Mouse (Mus musculus) lung, embryonic 14.5 days (tissue): ENCODE measurements around the gene Fbxw5. TPM values are rescaled to one million over a fixed set of nuclear protein-coding genes. Genes with fewer than 3 reads are reported as not detected.

Experiments
- ATAC-seq: fragments of 200-750 bp; cut with Nextera tagmentation; 2 replicates; pipeline ENCODE4 v1.8.0; 2017; ENCODE audit warnings: mild to moderate bottlenecking, moderate TSS enrichment, moderate library complexity; ENCODE audit not compliant: insufficient read depth
- DNase-seq: peaks from one replicate; pipeline ENCODE4 v3.0.0-alpha.2; 2015
- H3K27ac ChIP-seq: fragments of 300-500 bp; sonication (generic); 2 replicates; pipeline ENCODE4 v1.5.1; 2014; ENCODE audit warnings: low read depth, mild to moderate bottlenecking, moderate library complexity
- H3K27me3 ChIP-seq: fragments of 300-500 bp; sonication (generic); 2 replicates; pipeline ENCODE4 v1.6.1; 2014; ENCODE audit warnings: low read length, control low read depth; ENCODE audit not compliant: insufficient read depth
- H3K36me3 ChIP-seq: fragments of 300-500 bp; sonication (generic); 2 replicates; pipeline ENCODE4 v1.6.1; 2014; ENCODE audit warnings: control low read depth; ENCODE audit not compliant: insufficient read depth
- H3K4me1 ChIP-seq: fragments of 300-500 bp; sonication (generic); 2 replicates; pipeline ENCODE4 v1.6.1; 2014; ENCODE audit warnings: antibody characterized with exemption, control low read depth; ENCODE audit not compliant: insufficient read depth
- H3K4me2 ChIP-seq: fragments of 300-500 bp; sonication (generic); 2 replicates; pipeline ENCODE4 v1.6.1; 2014; ENCODE audit warnings: mild to moderate bottlenecking
- H3K4me3 ChIP-seq: fragments of 300-500 bp; sonication (generic); 2 replicates; pipeline ENCODE4 v1.5.1; 2014; ENCODE audit warnings: low read depth, low read length
- H3K9ac ChIP-seq: fragments of 300-500 bp; sonication (generic); 2 replicates; pipeline ENCODE4 v1.6.1; 2014
- H3K9me3 ChIP-seq: fragments of 300-500 bp; sonication (generic); 2 replicates; pipeline ENCODE4 v1.6.1; 2016; ENCODE audit warnings: low read depth, low read length, control low read depth
- CTCF ChIP-seq: IDR thresholded peaks from 2 replicates; pipeline ENCODE4 v1.5.1; 2016; ENCODE audit warnings: antibody characterized with exemption, low read depth
- WGBS: fragments of 180-500 bp; shearing (Covaris S2); extraction: QIAGEN DNeasy Blood & Tissue Kit; methylation state at CpG from one replicate; pipeline ENCODE4 v1.1.7; 2014; 5-methylcytosine and 5-hydroxymethylcytosine counted together
- polyA plus RNA-seq: library from polyadenylated mRNA; unstranded; fragments of >200 nt; fragmentation: Nextera tagmentation; extraction: Ambion mirVana; gene quantifications from 2 replicates; pipeline ENCODE4 v1.2.1, GENCODE M21; 2014

Fbxw5 gene
- polyA plus RNA-seq, 1 experiment from 2014 or later, result 77.7 TPM

DNA sequence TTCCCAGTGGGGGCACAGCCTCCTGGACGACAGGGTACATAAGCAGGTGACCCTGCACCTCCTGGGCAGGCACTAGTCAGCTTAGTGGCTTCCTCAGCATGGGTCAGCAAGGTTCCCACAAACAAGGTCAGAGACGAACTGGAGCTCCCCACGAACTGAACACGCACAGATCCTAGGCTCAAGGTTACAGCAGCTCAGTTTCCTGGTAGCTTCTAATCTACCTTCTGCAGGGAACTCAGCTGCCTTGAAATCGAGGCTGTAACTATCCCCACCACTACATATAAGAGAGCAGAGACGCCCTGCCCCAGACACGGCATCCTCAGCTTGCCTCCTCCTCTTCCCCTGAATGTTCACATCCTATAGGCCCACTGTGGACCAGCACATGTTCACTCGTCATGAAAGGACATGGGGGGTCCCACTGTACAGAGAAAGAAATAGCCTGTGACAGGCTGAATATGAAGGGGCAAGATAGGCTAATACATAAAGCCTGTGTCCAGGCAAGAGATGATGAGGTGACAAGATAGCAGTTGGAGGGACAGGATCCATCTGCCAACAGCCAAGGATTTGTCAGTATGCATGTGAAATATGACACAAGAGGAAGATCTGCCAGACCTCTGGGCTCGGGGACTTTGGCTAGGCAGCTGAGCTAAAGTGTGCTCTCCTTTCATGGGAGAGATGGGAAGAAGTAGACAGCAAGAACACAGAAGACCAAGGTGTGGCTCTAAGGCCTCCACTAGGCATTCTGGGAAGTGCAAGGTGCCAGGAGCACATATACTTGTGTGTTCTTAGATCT is 26.2 kb downstream of the Fbxw5 start:
- Histone ChIP-seq H3K36me3 (peaks cover 96% of the 10 kb centered on the region), H3K9me3 (no peaks in the 10 kb centered on the region), H3K27ac (no peak overlapping the region), H3K4me2 (no peak overlapping the region), H3K27me3 (no peaks in the 10 kb centered on the region), H3K9ac (no peak overlapping the region), H3K4me1 (no peaks in the 10 kb centered on the region), H3K4me3 (no peak overlapping the region)
- DNase-seq (no peak), ATAC-seq (no peak)
- TF ChIP-seq CTCF, result no peak
- 82% methylated on average over 9 of the region's 9 CpGs for WGBS

DNA sequence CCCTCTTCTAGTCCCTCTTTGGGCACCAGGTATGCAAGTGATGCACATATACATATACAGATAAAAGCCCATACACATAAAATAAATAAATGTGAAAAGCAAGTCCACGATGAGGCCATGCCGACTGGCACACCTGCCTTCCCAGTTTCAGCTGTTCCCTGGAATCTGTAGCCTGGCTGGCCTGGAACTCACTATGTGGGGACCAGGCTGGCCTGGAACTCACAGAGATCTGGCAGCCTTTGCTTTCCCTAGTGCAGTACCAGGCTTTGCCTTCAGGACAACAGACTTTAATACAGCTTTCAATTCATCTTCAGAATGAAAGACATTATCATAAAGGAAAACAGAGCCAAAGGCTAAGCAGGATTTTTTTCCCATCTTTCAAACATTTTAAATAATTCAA is 33.2 kb downstream of the Fbxw5 start:
- DNase-seq, result no peak
- 93% methylated on average over 2 of the region's 2 CpGs for WGBS
- no peak for ATAC-seq
- no peaks in the 10 kb centered on the region for H3K27me3 ChIP-seq
- no peaks in the 10 kb centered on the region for H3K9me3 ChIP-seq
- H3K4me1 ChIP-seq, result no peaks in the 10 kb centered on the region
- no peak overlapping the region for H3K4me2 ChIP-seq
- no peak overlapping the region for H3K4me3 ChIP-seq
- H3K9ac ChIP-seq, result no peak overlapping the region
- peaks cover 86% of the 10 kb centered on the region for H3K36me3 ChIP-seq
- H3K27ac ChIP-seq, result no peak overlapping the region
- no peak for TF ChIP-seq CTCF

DNA sequence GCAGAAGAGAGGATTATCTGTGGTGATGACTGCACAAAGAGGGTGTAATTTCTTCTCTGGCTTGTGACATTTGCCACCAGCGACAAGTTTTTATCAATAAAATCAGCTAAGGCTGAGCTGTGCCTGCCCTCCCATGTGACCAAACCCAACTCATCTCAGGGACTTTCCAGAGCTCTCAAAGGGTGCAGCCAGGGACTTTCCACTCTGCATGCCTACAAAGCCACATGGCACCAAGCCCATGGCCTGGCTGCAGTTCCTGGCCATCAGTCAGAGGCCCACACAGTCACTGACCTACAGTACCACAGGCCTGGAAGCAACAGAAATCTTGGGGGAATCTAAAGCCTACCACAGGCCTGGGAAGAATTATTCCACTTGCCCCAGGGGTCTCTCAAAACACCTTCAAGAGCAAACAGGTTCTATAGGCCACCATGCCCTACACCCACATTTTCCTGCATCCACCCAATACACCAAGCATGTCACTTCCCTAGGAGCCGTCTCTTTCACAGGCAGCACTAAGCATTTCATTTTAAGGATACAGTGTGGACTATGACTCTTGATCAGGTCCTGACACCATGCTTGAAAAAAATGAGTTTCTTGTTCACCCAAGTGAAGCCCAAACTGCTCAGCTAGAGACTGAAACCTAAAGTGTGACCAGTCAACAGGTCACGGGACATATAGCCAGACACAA is 33.8 kb downstream of the Fbxw5 start:
- no peak for TF ChIP-seq CTCF
- Histone ChIP-seq H3K27ac (no peak overlapping the region), H3K4me3 (no peak overlapping the region), H3K36me3 (peaks cover 83% of the 10 kb centered on the region), H3K4me2 (no peak overlapping the region), H3K9me3 (no peaks in the 10 kb centered on the region), H3K4me1 (no peaks in the 10 kb centered on the region), H3K9ac (no peak overlapping the region), H3K27me3 (no peaks in the 10 kb centered on the region)
- DNase-seq, result no peak
- ATAC-seq, result no peak
- 89% methylated on average over 3 of the region's 3 CpGs for WGBS

DNA sequence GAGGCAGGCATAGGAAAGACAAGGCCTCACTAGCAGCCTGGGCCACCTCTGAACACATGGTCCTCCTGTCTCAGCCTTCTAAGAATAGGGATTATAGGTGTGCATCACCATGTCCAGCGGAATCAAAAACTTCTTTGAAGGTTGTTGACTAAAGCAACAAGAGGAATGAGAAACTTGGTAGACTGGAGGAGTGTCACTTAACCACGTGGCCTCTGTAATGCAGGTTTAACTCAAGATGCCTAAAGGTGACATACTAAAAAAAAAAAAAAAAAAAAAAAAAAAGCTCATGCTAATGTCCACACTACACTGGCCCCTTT is 34.3 kb downstream of the Fbxw5 start:
- Histone ChIP-seq H3K4me3 (no peak overlapping the region), H3K36me3 (peaks cover 78% of the 10 kb centered on the region), H3K27ac (no peak overlapping the region), H3K9ac (no peak overlapping the region), H3K9me3 (no peaks in the 10 kb centered on the region), H3K4me1 (no peaks in the 10 kb centered on the region), H3K4me2 (no peak overlapping the region), H3K27me3 (no peaks in the 10 kb centered on the region)
- DNase-seq (no peak), ATAC-seq (no peak)
- WGBS, result 87% methylated on average over 2 of the region's 2 CpGs
- TF ChIP-seq CTCF, result no peak

DNA sequence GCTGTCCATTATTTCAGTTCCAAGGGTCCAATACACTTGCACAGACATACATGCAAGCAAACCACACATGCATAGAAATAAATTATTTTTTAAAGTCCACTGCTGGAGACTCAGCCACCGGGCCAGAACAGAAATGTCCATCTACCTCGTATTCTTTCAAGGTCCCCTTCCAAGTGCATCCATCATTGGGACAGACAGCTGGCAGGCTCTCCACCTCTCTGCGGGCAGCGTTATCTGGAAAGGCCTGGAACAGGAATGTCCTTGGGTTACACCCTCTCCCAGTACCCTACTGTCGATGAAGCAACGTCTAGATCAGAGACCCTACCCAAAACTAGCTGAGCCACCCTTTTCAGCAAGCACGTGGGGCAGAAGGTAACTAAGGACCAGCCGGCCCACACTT is 36.0 kb downstream of the Fbxw5 start:
- Histone ChIP-seq H3K4me3 (no peak overlapping the region), H3K9ac (no peak overlapping the region), H3K9me3 (no peaks in the 10 kb centered on the region), H3K36me3 (peaks cover 61% of the 10 kb centered on the region), H3K4me1 (no peaks in the 10 kb centered on the region), H3K27me3 (no peaks in the 10 kb centered on the region), H3K27ac (no peak overlapping the region), H3K4me2 (no peak overlapping the region)
- no peak for ATAC-seq
- 79% methylated on average over 8 of the region's 8 CpGs for WGBS
- DNase-seq, result no peak
- no peak for TF ChIP-seq CTCF

DNA sequence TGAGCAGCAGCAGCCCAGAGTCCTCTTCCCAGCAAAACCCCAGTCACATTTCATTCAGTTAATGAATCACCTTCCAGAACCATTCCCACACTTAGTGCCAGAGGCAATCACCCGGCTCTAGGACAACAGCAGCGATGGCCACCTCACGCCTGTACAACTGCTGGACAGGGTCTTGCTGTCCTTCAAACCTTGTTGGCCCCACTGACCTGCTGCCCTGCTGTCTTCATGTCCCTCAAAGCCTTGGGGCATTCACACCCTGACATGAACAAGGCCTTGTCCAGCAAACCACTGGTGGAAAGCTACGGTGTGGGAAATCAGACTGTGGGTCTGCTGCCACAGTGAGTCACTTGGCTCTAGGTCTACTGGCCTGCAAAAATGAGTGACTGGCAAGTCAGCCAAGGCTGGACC is 40.0 kb downstream of the Fbxw5 start:
- no peak for TF ChIP-seq CTCF
- 91% methylated on average over 4 of the region's 4 CpGs for WGBS
- H3K4me3 ChIP-seq, result no peak overlapping the region
- no peak overlapping the region for H3K9ac ChIP-seq
- no peak overlapping the region for H3K27ac ChIP-seq
- no peaks in the 10 kb centered on the region for H3K9me3 ChIP-seq
- no peaks in the 10 kb centered on the region for H3K27me3 ChIP-seq
- H3K4me2 ChIP-seq, result no peak overlapping the region
- DNase-seq (no peak), ATAC-seq (no peak)
- 0 out of 2 replicates have a peak, but pooled peaks cover 2% of the 10 kb centered on the region for H3K4me1 ChIP-seq
- peaks cover 41% of the 10 kb centered on the region for H3K36me3 ChIP-seq

DNA sequence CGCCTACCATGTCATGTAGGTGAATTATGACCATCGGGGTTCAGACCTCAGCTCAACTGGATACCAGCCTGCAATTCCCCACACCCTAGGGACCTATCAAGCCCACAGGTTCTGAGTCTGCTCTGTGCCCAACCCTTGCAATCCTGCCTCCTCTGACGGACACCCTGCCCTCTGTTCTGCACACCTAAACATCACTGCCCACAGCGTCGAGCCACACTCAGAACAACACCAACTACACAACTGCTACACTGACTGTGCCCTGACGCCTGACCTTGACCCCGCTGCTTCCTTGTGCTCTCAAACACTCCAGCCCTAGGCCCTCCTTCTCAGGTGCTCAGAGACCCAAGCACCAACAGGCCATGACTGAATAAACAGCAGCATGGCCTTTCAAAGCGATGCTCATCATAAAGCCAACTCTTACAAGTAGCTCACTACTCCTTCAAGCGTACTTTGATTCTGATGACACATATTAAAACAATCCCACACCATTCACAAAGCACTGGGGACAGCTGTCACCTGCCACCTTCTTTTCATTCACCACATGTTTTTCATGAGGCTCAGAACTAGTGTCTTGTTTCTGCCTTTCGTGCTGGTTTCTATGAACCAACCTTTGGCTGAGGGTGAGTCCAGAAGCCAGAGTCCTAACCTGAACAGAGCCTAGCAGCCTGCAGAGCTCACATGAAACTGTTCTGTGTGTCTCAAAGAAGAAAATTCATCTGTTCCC is 41.3 kb downstream of the Fbxw5 start:
- 65% methylated on average over 10 of the region's 10 CpGs for WGBS
- H3K27ac ChIP-seq, result no peak overlapping the region
- no peak for TF ChIP-seq CTCF

More for the DNA sequence above, 41.3 kb downstream of the Fbxw5 start:
- no peak for ATAC-seq
- no peaks in the 10 kb centered on the region for H3K9me3 ChIP-seq
- no peaks in the 10 kb centered on the region for H3K27me3 ChIP-seq
- no peak overlapping the region for H3K4me2 ChIP-seq
- H3K4me3 ChIP-seq, result no peak overlapping the region
- H3K9ac ChIP-seq, result no peak overlapping the region
- H3K36me3 ChIP-seq, result peaks cover 28% of the 10 kb centered on the region
- H3K4me1 ChIP-seq, result 0 out of 2 replicates have a peak, but pooled peaks cover 9% of the 10 kb centered on the region
- DNase-seq, result no peak
